Mouse (Mus musculus) thymus, adult 2 months (tissue): Measurements from ENCODE around the gene Ptprq.

Experiments used
- CTCF ChIP-seq: fragments of 200-500 bp; IDR thresholded peaks from 2 replicates; pipeline ENCODE4 v1.5.1; 2012; ENCODE audit warnings: mild to moderate bottlenecking, control low read depth, low read length, moderate library complexity, borderline replicate concordance; ENCODE audit not compliant: control insufficient read depth, poor library complexity, insufficient read depth; ENCODE audit errors: extremely low read depth
- POLR2A ChIP-seq: fragments of 200-500 bp; IDR thresholded peaks from 2 replicates; pipeline ENCODE4 v1.6.1; 2012; ENCODE audit warnings: mild to moderate bottlenecking, low read length, control low read depth, moderate library complexity; ENCODE audit not compliant: control insufficient read depth, poor library complexity, insufficient read depth; ENCODE audit errors: extremely low read depth

DNA sequence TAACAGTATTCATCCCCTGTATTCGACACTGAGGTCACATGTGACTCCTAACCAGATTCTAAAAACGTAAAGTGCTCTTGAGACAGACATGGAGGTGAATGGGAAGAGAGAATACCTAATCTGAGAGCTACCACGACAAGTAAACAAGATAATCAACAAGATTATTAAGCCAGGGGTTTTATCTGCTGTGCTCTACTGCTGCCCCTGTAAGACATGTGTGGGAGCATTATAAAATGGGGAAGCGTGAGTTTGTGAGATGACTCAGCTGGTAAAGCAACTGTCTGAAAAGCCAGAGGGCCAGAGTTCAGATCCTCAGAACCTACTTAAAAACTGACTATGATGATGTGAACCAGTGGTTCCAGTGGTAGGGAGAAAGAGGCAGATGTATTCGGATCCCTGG is 22.7 kb downstream of the Ptprq start:
- no peak for TF ChIP-seq POLR2A
- no peak for TF ChIP-seq CTCF
